Mouse (Mus musculus) limb, embryonic 14.5 days (tissue): Measurements from ENCODE around the gene Tufm. TPM values are rescaled to one million over a fixed set of nuclear protein-coding genes. Genes with fewer than 3 reads are reported as not detected.

Experiments used
- ATAC-seq: fragments of 200-750 bp; cut with Nextera tagmentation; 2 replicates; pipeline ENCODE4 v1.8.0; 2017; ENCODE audit warnings: low read depth, moderate number of reproducible peaks, moderate TSS enrichment; ENCODE audit not compliant: low FRiP score
- DNase-seq: peaks from one replicate; pipeline ENCODE4 v3.0.0-alpha.2; 2015; ENCODE audit warnings: low spot score
- H3K27ac ChIP-seq: fragments of 300-500 bp; sonication (generic); replicated peaks from 2 replicates; pipeline ENCODE4 v1.5.1; 2014; ENCODE audit warnings: low read depth, mild to moderate bottlenecking, low read length, moderate library complexity, mixed read lengths
- H3K27me3 ChIP-seq: fragments of 300-500 bp; sonication (generic); 2 replicates; pipeline ENCODE4 v1.6.1; 2014; ENCODE audit warnings: low read length, mixed read lengths; ENCODE audit not compliant: control insufficient read depth, insufficient read depth
- H3K36me3 ChIP-seq: fragments of 300-500 bp; sonication (generic); 2 replicates; pipeline ENCODE4 v1.6.1; 2014; ENCODE audit warnings: mild to moderate bottlenecking, low read length, moderate library complexity, mixed read lengths; ENCODE audit not compliant: control insufficient read depth, insufficient read depth
- H3K4me1 ChIP-seq: fragments of 300-500 bp; sonication (generic); 2 replicates; pipeline ENCODE4 v1.6.1; 2014; ENCODE audit warnings: antibody characterized with exemption, low read length, mixed read lengths; ENCODE audit not compliant: control insufficient read depth, insufficient read depth
- H3K4me2 ChIP-seq: fragments of 300-500 bp; sonication (generic); replicated peaks from 2 replicates; pipeline ENCODE4 v1.6.1; 2014; ENCODE audit warnings: low read depth, mild to moderate bottlenecking, low read length, moderate library complexity; ENCODE audit not compliant: severe bottlenecking
- H3K4me3 ChIP-seq: fragments of 300-500 bp; sonication (generic); replicated peaks from 2 replicates; pipeline ENCODE4 v1.5.1; 2014; ENCODE audit warnings: low read length
- H3K9ac ChIP-seq: fragments of 300-500 bp; sonication (generic); 2 replicates; pipeline ENCODE4 v1.6.1; 2014; ENCODE audit warnings: mild to moderate bottlenecking, low read depth, low read length, moderate library complexity; ENCODE audit not compliant: severe bottlenecking
- H3K9me3 ChIP-seq: fragments of 300-500 bp; sonication (generic); 2 replicates; pipeline ENCODE4 v1.6.1; 2016; ENCODE audit warnings: low read length; ENCODE audit not compliant: control insufficient read depth
- POLR2A ChIP-seq: fragments of 200-500 bp; IDR thresholded peaks from 2 replicates; pipeline ENCODE4 v1.8.0; 2012; ENCODE audit warnings: inconsistent platforms, mild to moderate bottlenecking, moderate library complexity, borderline replicate concordance; ENCODE audit not compliant: insufficient read depth, insufficient read length; ENCODE audit errors: extremely low read depth
- WGBS: fragments of 180-500 bp; shearing (Covaris S2); extraction: QIAGEN DNeasy Blood & Tissue Kit; methylation state at CpG from one replicate; pipeline ENCODE4 v1.1.7; 2014; 5-methylcytosine and 5-hydroxymethylcytosine counted together
- polyA plus RNA-seq, 2 experiments: library from polyadenylated mRNA; depleted of rRNA in 1 of 2; stranded (reverse) in 1 of 2; unstranded in 1 of 2; fragments of >200 nt; fragmentation: Nextera tagmentation in 1 of 2; extraction: Ambion mirVana in 1 of 2; gene quantifications; 2 replicates each; pipeline versions ENCODE4 v1.2.1 to v1.2.3; 2012 to 2014

Tufm gene
- polyA plus RNA-seq, 2 experiments: 111 to 125 TPM

DNA sequence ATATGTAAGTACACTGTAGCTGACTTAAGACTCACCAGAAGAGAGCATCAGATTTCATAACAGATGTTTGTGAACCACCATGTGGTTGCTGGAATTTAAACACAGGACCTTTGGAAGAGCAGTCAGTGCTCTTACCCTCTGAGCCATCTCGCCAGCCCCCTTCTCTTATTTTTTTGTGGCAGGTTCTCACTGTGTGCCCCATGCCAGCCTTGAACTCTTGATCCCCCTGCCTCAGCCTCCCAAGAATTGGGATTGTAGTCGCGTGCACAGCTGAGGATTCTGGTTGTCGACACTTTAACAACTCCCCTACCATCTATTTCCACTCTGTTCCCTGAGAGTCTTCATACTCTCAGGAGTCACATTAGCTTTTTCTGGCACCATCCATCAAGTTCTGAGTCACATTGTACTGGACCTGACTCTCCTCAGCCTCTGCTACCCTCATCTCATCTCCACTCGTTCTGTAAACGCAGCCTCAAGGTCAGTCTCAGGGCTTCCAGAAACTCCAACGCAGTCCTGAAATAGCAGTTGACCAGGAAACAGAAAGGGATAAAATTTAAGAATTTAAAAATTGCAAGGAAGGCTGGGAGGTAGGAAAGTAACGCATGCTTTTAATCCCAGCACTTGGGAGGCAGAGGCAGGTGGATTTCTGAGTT, 20.1 kb downstream of the Tufm start:
- 82% methylated on average over 8 of the region's 8 CpGs for WGBS

DNA sequence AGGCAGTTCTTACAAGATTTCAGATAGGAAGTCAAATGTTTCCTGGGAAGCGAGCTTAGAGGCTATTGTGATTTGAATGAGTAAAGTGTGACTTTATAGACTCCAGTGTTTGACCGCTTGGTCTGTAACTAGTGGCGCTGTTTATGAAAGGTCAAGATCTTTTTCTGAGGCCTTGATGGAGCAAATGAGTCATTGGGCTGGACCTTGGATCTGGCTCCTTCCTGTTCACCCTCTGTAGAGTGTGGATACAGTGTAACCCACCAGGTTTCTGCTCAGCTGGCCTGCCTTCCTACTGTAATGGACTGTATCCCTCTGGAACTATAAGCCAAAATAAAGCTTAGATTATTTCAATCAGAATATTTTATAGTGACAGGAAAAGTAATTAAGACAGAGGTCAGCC, 24.1 kb downstream of the Tufm start:
- Histone ChIP-seq H3K9me3 (no peaks in the 10 kb centered on the region), H3K4me2 (no peak overlapping the region), H3K9ac (no peak overlapping the region), H3K4me3 (no peak overlapping the region), H3K36me3 (no peaks in the 10 kb centered on the region), H3K4me1 (no peaks in the 10 kb centered on the region), H3K27ac (no peak overlapping the region), H3K27me3 (no peaks in the 10 kb centered on the region)
- WGBS: 74% methylated on average over 3 of the region's 3 CpGs
- no peak for DNase-seq
- no peak for ATAC-seq
- TF ChIP-seq POLR2A: no peak

More for the DNA sequence above, 20.1 kb downstream of the Tufm start:
- no peaks in the 10 kb centered on the region for H3K36me3 ChIP-seq
- H3K9ac ChIP-seq: no peak overlapping the region
- no peaks in the 10 kb centered on the region for H3K27me3 ChIP-seq
- no peak overlapping the region for H3K27ac ChIP-seq
- TF ChIP-seq POLR2A: no peak
- no peak overlapping the region for H3K4me2 ChIP-seq
- H3K9me3 ChIP-seq: no peaks in the 10 kb centered on the region
- no peak for DNase-seq
- peaks cover 5% of the 10 kb centered on the region; the same call in 1 of the 2 replicates for H3K4me1 ChIP-seq
- H3K4me3 ChIP-seq: no peak overlapping the region
- ATAC-seq: no peak

DNA sequence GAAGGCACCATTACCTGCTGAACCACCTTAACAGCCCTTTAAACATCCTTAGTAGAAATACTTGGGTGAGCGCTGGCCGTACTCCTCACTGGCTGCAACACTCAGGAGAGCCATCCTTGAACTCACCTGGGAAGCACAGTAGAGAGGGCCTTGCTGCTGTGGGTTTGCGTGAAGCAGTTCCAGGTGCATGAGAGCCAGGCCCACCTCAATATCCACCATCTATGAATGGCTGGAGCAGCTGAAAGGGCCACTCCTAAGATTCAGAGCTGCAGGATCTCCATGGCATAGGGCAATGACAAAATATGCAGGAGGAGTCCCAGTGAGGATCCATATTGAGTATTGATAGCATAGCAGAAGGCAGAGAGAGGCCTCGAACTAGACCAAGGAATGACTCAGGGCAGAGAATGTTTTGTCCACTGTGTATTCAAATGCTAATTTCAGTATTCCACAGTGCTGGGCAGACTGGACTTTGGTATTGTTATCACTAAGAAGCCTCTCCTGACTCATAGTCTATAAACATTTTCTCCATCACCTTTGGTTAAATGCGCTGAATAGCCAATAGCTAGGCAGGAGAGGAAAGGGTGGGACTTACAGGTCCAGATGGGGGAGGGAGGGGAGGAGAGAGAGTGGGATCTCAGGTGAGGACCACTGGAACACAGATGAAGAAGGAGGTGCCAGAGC, 31.2 kb downstream of the Tufm start:
- no peak for ATAC-seq
- WGBS: 84% methylated on average over 5 of the region's 5 CpGs
- Histone ChIP-seq H3K9me3 (no peaks in the 10 kb centered on the region), H3K4me2 (no peak overlapping the region), H3K36me3 (no peaks in the 10 kb centered on the region), H3K27me3 (no peaks in the 10 kb centered on the region), H3K4me3 (no peak overlapping the region), H3K4me1 (no peaks in the 10 kb centered on the region), H3K9ac (no peak overlapping the region), H3K27ac (no peak overlapping the region)
- TF ChIP-seq POLR2A: no peak
- no peak for DNase-seq

DNA sequence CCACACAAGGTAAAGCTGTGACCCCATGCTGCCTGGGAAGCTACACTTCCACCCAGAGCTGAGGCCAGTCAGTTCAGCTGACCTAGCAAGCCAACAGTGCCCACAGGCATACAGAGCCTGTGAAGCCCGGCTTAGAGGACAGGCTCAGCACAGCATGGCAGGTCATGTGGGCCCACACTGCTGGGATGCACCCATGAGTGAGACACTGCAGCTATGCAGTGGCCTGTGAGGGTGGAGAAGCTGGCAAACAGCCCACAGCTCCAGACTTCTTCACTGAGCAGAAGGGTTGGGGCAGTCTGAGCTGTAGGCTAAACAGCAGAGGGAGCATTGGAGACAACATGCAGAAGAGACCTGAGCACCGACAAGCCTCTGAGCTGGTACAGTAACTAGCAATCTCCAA, 32.4 kb downstream of the Tufm start:
- no peaks in the 10 kb centered on the region for H3K4me1 ChIP-seq
- H3K9ac ChIP-seq: no peak overlapping the region
- no peaks in the 10 kb centered on the region for H3K27me3 ChIP-seq
- no peak for TF ChIP-seq POLR2A
- WGBS: 48% methylated on average over 2 of the region's 2 CpGs
- DNase-seq (no peak), ATAC-seq (no peak)
- no peaks in the 10 kb centered on the region for H3K36me3 ChIP-seq
- no peaks in the 10 kb centered on the region for H3K9me3 ChIP-seq
- H3K4me3 ChIP-seq: no peak overlapping the region
- no peak overlapping the region for H3K4me2 ChIP-seq
- no peak overlapping the region for H3K27ac ChIP-seq

DNA sequence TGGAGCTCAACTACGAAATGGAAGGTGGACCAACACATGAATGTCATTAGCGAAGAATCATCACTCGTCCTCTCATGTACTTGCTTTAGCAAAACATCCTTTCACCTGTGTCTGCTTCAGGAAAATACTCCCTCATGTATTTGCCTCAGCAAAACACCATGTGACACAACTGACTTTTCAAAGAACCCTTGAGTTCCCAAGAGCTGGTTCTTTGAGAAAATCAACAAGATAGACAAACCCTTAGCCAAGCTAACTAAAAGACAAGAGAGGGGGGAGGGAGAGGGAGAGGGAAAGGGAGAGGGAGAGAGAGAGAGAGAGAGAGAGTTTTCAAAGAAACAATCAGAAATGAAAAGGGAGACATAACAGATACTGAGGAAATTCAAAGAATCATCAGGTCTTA, 36.2 kb downstream of the Tufm start:
- ATAC-seq (no peak), DNase-seq (no peak)
- 76% methylated on average over 3 of the region's 3 CpGs for WGBS
- no peak overlapping the region for H3K4me2 ChIP-seq
- no peaks in the 10 kb centered on the region for H3K36me3 ChIP-seq
- no peak for TF ChIP-seq POLR2A
- no peak overlapping the region for H3K27ac ChIP-seq
- H3K9ac ChIP-seq: no peak overlapping the region
- H3K4me1 ChIP-seq: no peaks in the 10 kb centered on the region
- no peak overlapping the region for H3K4me3 ChIP-seq
- no peaks in the 10 kb centered on the region for H3K9me3 ChIP-seq
- H3K27me3 ChIP-seq: no peaks in the 10 kb centered on the region
